Mouse (Mus musculus): ENCODE measurements around the gene Ddost. TPM values are rescaled to one million over a fixed set of nuclear protein-coding genes. Genes with fewer than 3 reads are reported as not detected.
A peak's percentile ranks its signal among the peaks of the same experiment; 100 is the strongest.

The Ddost gene
- 209 and 219 TPM in 2 replicates for polyA plus RNA-seq (2014; fragmentation: Nextera tagmentation; extraction: Ambion mirVana)

GRCm38 (mm10) chr4:138304340-138305104, at the start of gene Ddost:
Gene Ddost (plus strand): TSS chr4:138304730.
- under 1% methylated on average over 63 of the region's 64 CpGs for WGBS
- 0 out of 2 replicates have a peak, but pooled peaks cover 2% of the 10 kb centered on the region for H3K36me3 ChIP-seq (ENCODE audit: control insufficient read depth, insufficient read depth, low read length)
- peak within 1 kb of the TSS; percentile 89 for H3K4me2 ChIP-seq
- DNase-seq (ENCODE audit: low spot score, missing footprints) (peak; percentile 99), ATAC-seq (ENCODE audit: low FRiP score) (peak; percentile 99)
- H3K27me3 ChIP-seq (ENCODE audit: control insufficient read depth, insufficient read depth, low read length) = no peaks in the 10 kb centered on the region
- peak within 1 kb of the TSS; percentile 94 for H3K9ac ChIP-seq (ENCODE audit: low read length)
- no peaks in the 10 kb centered on the region for H3K9me3 ChIP-seq (ENCODE audit: control insufficient read depth, low read length)
- peaks cover 10% of the 10 kb centered on the region for H3K4me1 ChIP-seq (ENCODE audit: control insufficient read depth, insufficient read depth, low read length)
- H3K4me3 ChIP-seq (ENCODE audit: low read depth, low read length) = peak within 1 kb of the TSS; percentile 97
- peak within 1 kb of the TSS; percentile 61 for H3K27ac ChIP-seq (ENCODE audit: low read depth, low read length)

- DNase-seq (ENCODE audit: low spot score, missing footprints) = no peak
- WGBS = 84% methylated on average over 22 of the region's 22 CpGs
- H3K27me3 ChIP-seq (ENCODE audit: control insufficient read depth, insufficient read depth, low read length) = peaks cover 15% of the 10 kb centered on the region
- H3K27ac ChIP-seq (ENCODE audit: low read depth, low read length) = no peak overlapping the region
- H3K9me3 ChIP-seq (ENCODE audit: control insufficient read depth, low read length) = no peaks in the 10 kb centered on the region
- H3K4me2 ChIP-seq = no peak overlapping the region
- H3K9ac ChIP-seq (ENCODE audit: low read length) = no peak overlapping the region
- ATAC-seq (ENCODE audit: low FRiP score) = no peak
- H3K36me3 ChIP-seq (ENCODE audit: control insufficient read depth, insufficient read depth, low read length) = no peaks in the 10 kb centered on the region
- H3K4me1 ChIP-seq (ENCODE audit: control insufficient read depth, insufficient read depth, low read length) = peaks cover 7% of the 10 kb centered on the region
- H3K4me3 ChIP-seq (ENCODE audit: low read depth, low read length) = no peak overlapping the region
Observed at GRCm38 (mm10) chr4:138257116-138257687, 47.3 kb upstream of the Ddost start.

GRCm38 (mm10) chr4:138258663-138259062, 45.9 kb upstream of the Ddost start:
- no peaks in the 10 kb centered on the region for H3K36me3 ChIP-seq (ENCODE audit: control insufficient read depth, insufficient read depth, low read length)
- no peak overlapping the region for H3K9ac ChIP-seq (ENCODE audit: low read length)
- DNase-seq (ENCODE audit: low spot score, missing footprints) (no peak), ATAC-seq (ENCODE audit: low FRiP score) (no peak)
- H3K9me3 ChIP-seq (ENCODE audit: control insufficient read depth, low read length) = no peaks in the 10 kb centered on the region
- H3K4me2 ChIP-seq = no peak overlapping the region
- peaks cover 3% of the 10 kb centered on the region for H3K27me3 ChIP-seq (ENCODE audit: control insufficient read depth, insufficient read depth, low read length)
- H3K4me1 ChIP-seq (ENCODE audit: control insufficient read depth, insufficient read depth, low read length) = peaks cover 6% of the 10 kb centered on the region; the same call in 1 of the 2 replicates
- no peak overlapping the region for H3K4me3 ChIP-seq (ENCODE audit: low read depth, low read length)
- WGBS = 80% methylated on average over 7 of the region's 7 CpGs
- H3K27ac ChIP-seq (ENCODE audit: low read depth, low read length) = no peak overlapping the region

GRCm38 (mm10) chr4:138259482-138259881, 45.0 kb upstream of the Ddost start:
- 83% methylated on average over 5 of the region's 5 CpGs for WGBS
- no peaks in the 10 kb centered on the region for H3K27me3 ChIP-seq (ENCODE audit: control insufficient read depth, insufficient read depth, low read length)

GRCm38 (mm10) chr4:138261843-138262681, 42.5 kb upstream of the Ddost start:
- Histone ChIP-seq H3K4me2 (peak overlapping the region; percentile 82), H3K4me3 (ENCODE audit: low read depth, low read length) (peak overlapping the region; percentile 70), H3K9me3 (ENCODE audit: control insufficient read depth, low read length) (no peaks in the 10 kb centered on the region), H3K27ac (ENCODE audit: low read depth, low read length) (no peak overlapping the region; the same call in 1 of the 2 replicates), H3K36me3 (ENCODE audit: control insufficient read depth, insufficient read depth, low read length) (no peaks in the 10 kb centered on the region), H3K4me1 (ENCODE audit: control insufficient read depth, insufficient read depth, low read length) (peaks cover 6% of the 10 kb centered on the region; the same call in 1 of the 2 replicates), H3K9ac (ENCODE audit: low read length) (peak overlapping the region; percentile 60), H3K27me3 (ENCODE audit: control insufficient read depth, insufficient read depth, low read length) (no peaks in the 10 kb centered on the region)
- 0% methylated on average over 74 of the region's 78 CpGs for WGBS
- DNase-seq (ENCODE audit: low spot score, missing footprints) = peak; percentile 99
- peak; percentile 93 for ATAC-seq (ENCODE audit: low FRiP score)

More at GRCm38 (mm10) chr4:138259482-138259881, 45.0 kb upstream of the Ddost start:
- H3K9me3 ChIP-seq (ENCODE audit: control insufficient read depth, low read length) = no peaks in the 10 kb centered on the region
- no peak overlapping the region for H3K4me2 ChIP-seq
- no peak overlapping the region for H3K9ac ChIP-seq (ENCODE audit: low read length)
- DNase-seq (ENCODE audit: low spot score, missing footprints) (no peak), ATAC-seq (ENCODE audit: low FRiP score) (no peak)
- H3K27ac ChIP-seq (ENCODE audit: low read depth, low read length) = no peak overlapping the region
- H3K36me3 ChIP-seq (ENCODE audit: control insufficient read depth, insufficient read depth, low read length) = no peaks in the 10 kb centered on the region
- peaks cover 6% of the 10 kb centered on the region; the same call in 1 of the 2 replicates for H3K4me1 ChIP-seq (ENCODE audit: control insufficient read depth, insufficient read depth, low read length)
- H3K4me3 ChIP-seq (ENCODE audit: low read depth, low read length) = no peak overlapping the region

- H3K27me3 ChIP-seq (ENCODE audit: control insufficient read depth, insufficient read depth, low read length) = no peaks in the 10 kb centered on the region
- H3K4me2 ChIP-seq = no peak overlapping the region
- ATAC-seq (ENCODE audit: low FRiP score) (no peak), DNase-seq (ENCODE audit: low spot score, missing footprints) (no peak)
- 93% methylated on average over 10 of the region's 10 CpGs for WGBS
- H3K9me3 ChIP-seq (ENCODE audit: control insufficient read depth, low read length) = no peaks in the 10 kb centered on the region
- H3K4me3 ChIP-seq (ENCODE audit: low read depth, low read length) = no peak overlapping the region
- H3K9ac ChIP-seq (ENCODE audit: low read length) = no peak overlapping the region
- H3K27ac ChIP-seq (ENCODE audit: low read depth, low read length) = no peak overlapping the region
- H3K4me1 ChIP-seq (ENCODE audit: control insufficient read depth, insufficient read depth, low read length) = no peaks in the 10 kb centered on the region; the same call in 1 of the 2 replicates
- H3K36me3 ChIP-seq (ENCODE audit: control insufficient read depth, insufficient read depth, low read length) = no peaks in the 10 kb centered on the region
Observed at GRCm38 (mm10) chr4:138267869-138268268, 36.7 kb upstream of the Ddost start.

- no peaks in the 10 kb centered on the region for H3K36me3 ChIP-seq (ENCODE audit: control insufficient read depth, insufficient read depth, low read length)
- no peak overlapping the region for H3K4me3 ChIP-seq (ENCODE audit: low read depth, low read length)
- no peak overlapping the region for H3K4me2 ChIP-seq
- H3K4me1 ChIP-seq (ENCODE audit: control insufficient read depth, insufficient read depth, low read length) = no peaks in the 10 kb centered on the region
- no peaks in the 10 kb centered on the region for H3K9me3 ChIP-seq (ENCODE audit: control insufficient read depth, low read length)
- WGBS = 76% methylated on average over 14 of the region's 14 CpGs
- no peak overlapping the region for H3K9ac ChIP-seq (ENCODE audit: low read length)
- no peaks in the 10 kb centered on the region for H3K27me3 ChIP-seq (ENCODE audit: control insufficient read depth, insufficient read depth, low read length)
- ATAC-seq (ENCODE audit: low FRiP score) (no peak), DNase-seq (ENCODE audit: low spot score, missing footprints) (peak; percentile 65)
- H3K27ac ChIP-seq (ENCODE audit: low read depth, low read length) = no peak overlapping the region
Observed at GRCm38 (mm10) chr4:138272011-138272997, 32.2 kb upstream of the Ddost start.

- DNase-seq (ENCODE audit: low spot score, missing footprints) (no peak), ATAC-seq (ENCODE audit: low FRiP score) (no peak)
- Histone ChIP-seq H3K27ac (ENCODE audit: low read depth, low read length) (no peak overlapping the region), H3K36me3 (ENCODE audit: control insufficient read depth, insufficient read depth, low read length) (no peaks in the 10 kb centered on the region), H3K9me3 (ENCODE audit: control insufficient read depth, low read length) (no peaks in the 10 kb centered on the region), H3K27me3 (ENCODE audit: control insufficient read depth, insufficient read depth, low read length) (no peaks in the 10 kb centered on the region), H3K9ac (ENCODE audit: low read length) (no peak overlapping the region), H3K4me2 (no peak overlapping the region), H3K4me3 (ENCODE audit: low read depth, low read length) (no peak overlapping the region), H3K4me1 (ENCODE audit: control insufficient read depth, insufficient read depth, low read length) (no peaks in the 10 kb centered on the region)
- WGBS = 78% methylated on average over 7 of the region's 7 CpGs
Observed at GRCm38 (mm10) chr4:138278346-138278745, 26.2 kb upstream of the Ddost start.

Data from midbrain, embryonic 11.5 days (tissue).